Mouse (Mus musculus) cerebellum, adult 2 months (tissue): ENCODE measurements around the gene Prkacb. TPM values are rescaled to one million over a fixed set of nuclear protein-coding genes. Genes with fewer than 3 reads are reported as not detected.
"Not testable (repeated sequence)": the region's sequence is repeated elsewhere in the genome, so short reads cannot be mapped to it uniquely, and the experiment has no call there.

ENCODE experiments used
- DNase-seq, 2 experiments: peaks; one replicate each; pipeline ENCODE4 v3.0.0; 2021
- H3K27ac ChIP-seq: fragments of 200-500 bp; 2 replicates; pipeline ENCODE4 v1.5.1; 2012; ENCODE audit warnings: low read length, control low read depth, inconsistent platforms; ENCODE audit not compliant: insufficient read depth
- H3K27me3 ChIP-seq: fragments of 200-500 bp; 2 replicates; pipeline ENCODE4 v1.6.1; 2012; ENCODE audit warnings: inconsistent platforms, mild to moderate bottlenecking, low read length, moderate library complexity; ENCODE audit not compliant: control insufficient read depth, insufficient read depth
- H3K4me1 ChIP-seq: fragments of 200-500 bp; 2 replicates; pipeline ENCODE4 v1.6.1; 2011; ENCODE audit warnings: low read length; ENCODE audit not compliant: control insufficient read depth, insufficient read depth
- H3K4me3 ChIP-seq: fragments of 200-500 bp; replicated peaks from 2 replicates; pipeline ENCODE3; 2011; ENCODE audit warnings: mild to moderate bottlenecking, low read depth, low read length, control low read depth; ENCODE audit not compliant: insufficient read depth
- CTCF ChIP-seq: fragments of 200-500 bp; IDR thresholded peaks from 2 replicates; pipeline ENCODE4 v1.5.1; 2011; ENCODE audit warnings: low read depth, mild to moderate bottlenecking, control low read depth, low read length, moderate library complexity, borderline replicate concordance; ENCODE audit not compliant: insufficient read depth
- POLR2A ChIP-seq: fragments of 200-500 bp; IDR thresholded peaks from 2 replicates; pipeline ENCODE4 v1.6.1; 2011; ENCODE audit warnings: low read length, control low read depth, borderline replicate concordance; ENCODE audit not compliant: insufficient read depth
- WGBS: fragments of 180-500 bp; shearing (Covaris S2); methylation state at CpG from one replicate; pipeline ENCODE4 v1.1.7; 2018; 5-methylcytosine and 5-hydroxymethylcytosine counted together
- polyA plus RNA-seq: library from polyadenylated mRNA; depleted of rRNA; stranded (reverse); fragments of >200 nt; gene quantifications from 2 replicates; pipeline ENCODE4 v1.2.3, GENCODE M21; 2012

Prkacb gene
- polyA plus RNA-seq, 1 experiment, result 166 TPM

DNA sequence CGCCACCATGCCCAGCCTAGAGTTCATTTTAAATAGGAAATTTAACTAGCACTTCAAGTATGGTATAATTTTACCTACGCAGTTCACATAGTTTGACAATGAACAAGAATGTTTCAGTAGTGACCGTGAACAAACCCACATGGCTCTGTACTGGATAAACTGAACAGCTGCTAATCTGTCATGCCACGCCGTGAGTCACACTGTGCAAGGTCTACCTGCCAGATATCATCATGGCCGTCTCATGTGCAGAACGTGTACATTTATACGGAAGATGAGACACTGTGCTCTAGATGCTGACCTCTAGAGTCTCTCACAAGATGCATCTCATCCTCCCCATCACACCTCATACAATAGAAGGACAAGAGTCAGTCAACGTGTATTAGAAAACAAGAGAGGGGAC, 51.5 kb downstream of the Prkacb start:
- TF ChIP-seq POLR2A, result no peak
- 47% methylated on average over 9 of the region's 9 CpGs for WGBS
- Histone ChIP-seq H3K27me3 (no peaks in the 10 kb centered on the region), H3K4me1 (peaks cover 10% of the 10 kb centered on the region), H3K27ac (no peak overlapping the region), H3K4me3 (no peak overlapping the region)
- DNase-seq, result no peak

DNA sequence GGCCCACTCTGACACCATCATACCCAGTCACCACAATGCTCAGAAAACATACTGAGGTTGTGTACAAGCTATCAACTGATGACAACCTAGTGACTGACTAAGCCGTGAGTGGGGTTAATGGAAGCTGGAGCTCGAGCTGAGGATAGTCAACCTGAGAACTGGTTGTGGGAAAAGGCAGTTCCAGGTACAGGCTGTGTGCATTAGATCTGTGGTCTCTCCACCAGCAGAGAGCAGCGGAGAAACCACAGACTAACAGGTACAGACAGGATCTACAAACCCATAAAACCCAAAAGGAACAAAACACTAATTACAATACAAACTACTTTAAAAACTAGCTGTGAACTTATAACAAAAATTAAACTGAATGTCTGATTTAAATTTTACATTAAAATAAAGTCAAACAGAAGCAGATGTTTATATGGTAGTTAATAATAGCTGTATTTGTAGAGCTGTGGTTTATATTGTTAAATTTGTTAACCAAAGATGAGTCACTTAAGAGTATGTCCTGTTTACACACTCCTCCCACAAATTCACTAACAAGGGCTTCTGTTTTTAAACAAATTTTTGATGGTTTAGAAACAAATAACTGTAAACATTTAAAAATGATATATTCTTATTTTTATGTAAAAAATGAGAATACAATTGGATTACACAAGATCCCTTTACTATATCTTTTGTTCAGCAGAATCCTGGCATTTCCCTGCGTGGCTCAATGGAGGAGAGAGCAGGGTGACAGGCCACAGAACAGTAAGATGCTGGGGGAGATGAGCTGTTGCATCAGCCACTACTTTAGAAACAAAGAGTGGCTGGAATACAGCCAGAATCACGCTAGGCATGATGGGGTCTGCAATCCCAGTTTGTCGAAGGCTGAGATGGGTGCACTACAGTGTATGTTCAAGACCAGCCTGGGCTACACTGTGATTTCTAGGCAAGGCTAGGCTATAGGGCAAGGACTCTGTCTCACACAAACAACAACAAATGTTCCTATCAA, 54.5 kb downstream of the Prkacb start:
- H3K27ac ChIP-seq, result no peak overlapping the region
- DNase-seq, result no peak
- no peak overlapping the region for H3K4me3 ChIP-seq
- peaks cover 7% of the 10 kb centered on the region for H3K4me1 ChIP-seq
- TF ChIP-seq POLR2A (no peak), CTCF (no peak)
- H3K27me3 ChIP-seq, result no peaks in the 10 kb centered on the region
- 57% methylated on average over 6 of the region's 6 CpGs for WGBS

DNA sequence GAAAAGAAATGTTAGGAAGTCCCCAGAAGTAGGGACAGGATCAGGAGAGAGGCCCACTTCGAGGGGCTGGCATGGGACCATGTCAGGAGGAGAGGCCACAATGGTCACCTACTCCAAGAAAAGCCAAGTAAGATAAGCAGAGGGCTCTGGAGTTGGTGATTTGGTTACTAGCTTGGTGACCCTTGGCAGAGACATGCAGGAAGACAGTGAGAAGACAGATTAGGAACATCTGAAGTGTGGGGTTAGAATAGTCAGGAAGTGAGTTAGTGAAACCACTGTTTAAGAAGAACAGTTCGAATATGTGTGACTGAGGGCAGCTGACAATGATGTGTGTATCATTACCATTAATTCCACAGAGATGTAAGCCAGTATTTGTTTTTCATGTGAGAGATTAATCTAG, 58.5 kb downstream of the Prkacb start:
- no peaks in the 10 kb centered on the region for H3K27me3 ChIP-seq
- no peak overlapping the region for H3K27ac ChIP-seq
- peaks cover 4% of the 10 kb centered on the region; the same call in 1 of the 2 replicates for H3K4me1 ChIP-seq
- no peak for DNase-seq
- H3K4me3 ChIP-seq, result no peak overlapping the region
- WGBS, result 83% methylated on average over 2 of the region's 2 CpGs
- no peak for TF ChIP-seq POLR2A
- no peak for TF ChIP-seq CTCF

DNA sequence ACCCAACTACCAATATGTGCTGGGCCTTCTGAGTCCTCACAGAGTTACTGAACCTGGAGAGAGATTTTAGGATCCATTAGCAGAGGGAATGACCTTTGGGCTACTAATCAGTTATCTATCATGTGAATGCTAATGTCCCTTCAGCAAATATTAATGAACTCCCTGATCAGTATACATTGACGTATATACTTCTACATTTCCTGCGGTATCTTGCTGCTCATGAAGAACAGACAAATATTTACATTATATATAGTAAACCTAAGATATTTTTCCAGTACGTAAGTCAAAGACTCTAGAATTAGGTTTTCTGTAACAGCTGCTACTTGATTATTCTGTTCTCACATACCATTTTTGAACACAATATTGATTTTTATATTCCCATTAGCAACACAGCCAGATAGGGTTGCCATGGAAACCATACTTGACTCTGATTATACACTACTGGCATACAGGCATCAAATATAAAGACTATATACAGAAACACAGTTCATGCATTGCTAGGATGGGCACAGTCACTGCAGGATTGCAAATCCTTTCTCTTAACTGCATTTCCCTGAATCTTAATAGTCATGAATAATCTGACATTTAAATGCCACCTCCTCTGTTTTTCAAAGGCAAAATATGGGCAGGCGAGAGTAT, 71.1 kb downstream of the Prkacb start:
- TF ChIP-seq CTCF, result no peak
- 97% methylated on average over 4 of the region's 4 CpGs for WGBS
- Histone ChIP-seq H3K27me3 (no peaks in the 10 kb centered on the region), H3K4me1 (no peaks in the 10 kb centered on the region), H3K4me3 (no peak overlapping the region), H3K27ac (no peak overlapping the region)
- DNase-seq, result no peak

DNA sequence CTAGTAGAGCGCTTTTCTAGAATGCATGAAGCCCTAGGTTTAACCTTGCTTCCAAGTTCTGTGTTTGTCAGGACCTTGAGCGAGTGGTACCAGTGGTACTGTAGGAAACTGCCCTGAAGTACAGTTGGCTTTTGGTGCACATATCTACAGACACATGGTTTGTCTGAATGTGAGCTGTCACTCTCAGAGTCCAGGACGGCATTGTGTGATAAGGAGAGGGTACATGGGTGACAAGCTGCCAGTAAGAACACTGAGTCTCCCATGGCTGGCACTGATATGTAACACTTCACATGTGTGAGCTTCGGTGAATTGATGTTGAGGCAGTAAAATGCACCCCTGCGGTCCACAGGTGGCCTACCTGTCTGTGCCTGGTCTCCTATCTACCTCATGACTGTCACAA, 71.6 kb downstream of the Prkacb start:
- DNase-seq, result no peak
- Histone ChIP-seq H3K4me1 (no peaks in the 10 kb centered on the region), H3K27ac (no peak overlapping the region), H3K4me3 (no peak overlapping the region), H3K27me3 (no peaks in the 10 kb centered on the region)
- 93% methylated on average over 5 of the region's 5 CpGs for WGBS
- TF ChIP-seq CTCF (no peak), POLR2A (no peak)

DNA sequence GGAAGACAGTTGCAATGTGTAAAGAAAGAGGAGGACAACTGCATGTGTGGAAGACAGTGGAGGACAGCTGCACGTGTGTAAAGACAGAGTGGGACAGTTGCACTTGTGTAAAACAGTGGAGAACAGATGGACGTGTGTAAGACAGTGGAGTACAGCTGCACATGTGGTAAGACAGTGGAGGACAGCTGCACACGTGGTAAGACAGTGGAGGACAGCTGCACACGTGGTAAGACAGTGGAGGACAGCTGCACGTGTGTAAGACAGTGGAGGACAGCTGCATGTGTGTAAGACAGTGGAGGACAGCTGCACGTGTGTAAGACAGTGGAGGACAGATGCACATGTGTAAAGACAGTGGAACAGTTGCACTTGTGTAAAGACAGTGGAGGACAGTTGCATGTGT, 76.6 kb downstream of the Prkacb start:
- not testable (repeated sequence) for H3K4me3 ChIP-seq, DNase-seq, H3K27ac ChIP-seq, H3K27me3 ChIP-seq, H3K4me1 ChIP-seq
- WGBS, result 84% methylated on average over 6 of the region's 6 CpGs

DNA sequence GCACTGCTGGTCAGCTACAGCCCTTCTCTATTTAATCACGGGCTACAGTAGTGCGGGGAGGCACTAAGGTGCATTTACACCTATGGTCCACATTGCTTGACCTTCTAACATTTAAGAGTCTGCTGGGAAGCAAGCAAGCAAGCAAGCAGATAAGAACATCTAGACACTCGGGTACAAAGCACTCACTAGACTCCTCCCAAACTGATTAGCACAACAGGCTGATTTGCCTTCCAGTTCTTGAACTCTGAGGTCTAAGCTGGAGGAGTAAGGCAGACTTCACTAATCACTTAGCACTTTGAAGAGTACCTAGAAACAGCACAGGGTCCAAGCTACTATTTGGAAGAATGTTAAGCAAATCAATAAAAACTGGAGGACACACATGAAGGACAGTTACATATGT, 77.1 kb downstream of the Prkacb start:
- DNase-seq, result no peak
- Histone ChIP-seq H3K27ac (no peak overlapping the region), H3K4me1 (no peaks in the 10 kb centered on the region), H3K27me3 (no peaks in the 10 kb centered on the region), H3K4me3 (no peak overlapping the region)
- 77% methylated on average over 3 of the region's 3 CpGs for WGBS
- TF ChIP-seq CTCF, result no peak
- TF ChIP-seq POLR2A, result no peak

DNA sequence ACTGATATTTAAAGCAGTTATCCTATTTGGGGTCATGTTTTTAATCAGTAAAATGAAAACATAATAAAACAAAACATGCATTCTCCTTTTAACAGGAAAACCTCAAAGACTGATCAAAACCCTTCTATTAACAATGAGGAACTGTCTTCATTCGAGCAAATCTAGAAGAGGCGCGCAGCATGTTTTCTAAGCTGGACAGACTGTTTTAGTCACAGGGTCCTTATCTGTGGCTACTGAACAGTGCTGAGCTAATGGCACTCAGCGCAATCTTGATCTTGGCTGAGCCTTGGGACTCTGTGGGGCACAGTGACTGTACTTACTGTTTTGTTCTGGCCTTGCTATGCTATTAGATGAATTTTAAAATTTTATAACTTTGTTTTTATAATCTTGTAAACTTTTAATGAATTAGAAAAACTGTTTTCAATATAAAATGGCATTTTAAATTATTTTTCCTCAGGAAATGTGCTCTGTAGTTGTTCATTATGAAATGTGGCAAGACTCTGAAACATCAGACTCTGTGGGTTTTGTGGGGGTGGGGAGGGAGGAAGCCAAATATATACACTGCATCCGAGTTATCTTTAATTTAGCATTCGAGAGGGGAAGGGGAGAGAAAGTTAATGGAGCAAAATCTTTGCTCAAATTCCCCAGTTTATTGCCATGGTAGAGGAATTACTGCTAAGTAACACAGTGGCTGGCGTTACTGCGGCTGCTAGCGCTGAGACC, 77.7 kb downstream of the Prkacb start:
- WGBS, result 86% methylated on average over 9 of the region's 9 CpGs
- no peaks in the 10 kb centered on the region for H3K27me3 ChIP-seq
- no peak overlapping the region for H3K27ac ChIP-seq
- no peak overlapping the region for H3K4me3 ChIP-seq
- TF ChIP-seq POLR2A (no peak), CTCF (no peak)
- DNase-seq, result no peak
- H3K4me1 ChIP-seq, result no peaks in the 10 kb centered on the region
